Mouse (Mus musculus) limb, embryonic 14.5 days (tissue): ENCODE measurements around the gene Zfp646. TPM values are rescaled to one million over a fixed set of nuclear protein-coding genes. Genes with fewer than 3 reads are reported as not detected.

Experiments
- ATAC-seq: fragments of 200-750 bp; cut with Nextera tagmentation; 2 replicates; pipeline ENCODE4 v1.8.0; 2017; ENCODE audit warnings: low read depth, moderate number of reproducible peaks, moderate TSS enrichment; ENCODE audit not compliant: low FRiP score
- DNase-seq: peaks from one replicate; pipeline ENCODE4 v3.0.0-alpha.2; 2015; ENCODE audit warnings: low spot score
- H3K27ac ChIP-seq: fragments of 300-500 bp; sonication (generic); replicated peaks from 2 replicates; pipeline ENCODE4 v1.5.1; 2014; ENCODE audit warnings: low read depth, mild to moderate bottlenecking, low read length, moderate library complexity, mixed read lengths
- H3K27me3 ChIP-seq: fragments of 300-500 bp; sonication (generic); 2 replicates; pipeline ENCODE4 v1.6.1; 2014; ENCODE audit warnings: low read length, mixed read lengths; ENCODE audit not compliant: control insufficient read depth, insufficient read depth
- H3K36me3 ChIP-seq: fragments of 300-500 bp; sonication (generic); 2 replicates; pipeline ENCODE4 v1.6.1; 2014; ENCODE audit warnings: mild to moderate bottlenecking, low read length, moderate library complexity, mixed read lengths; ENCODE audit not compliant: control insufficient read depth, insufficient read depth
- H3K4me1 ChIP-seq: fragments of 300-500 bp; sonication (generic); 2 replicates; pipeline ENCODE4 v1.6.1; 2014; ENCODE audit warnings: antibody characterized with exemption, low read length, mixed read lengths; ENCODE audit not compliant: control insufficient read depth, insufficient read depth
- H3K4me2 ChIP-seq: fragments of 300-500 bp; sonication (generic); replicated peaks from 2 replicates; pipeline ENCODE4 v1.6.1; 2014; ENCODE audit warnings: low read depth, mild to moderate bottlenecking, low read length, moderate library complexity; ENCODE audit not compliant: severe bottlenecking
- H3K4me3 ChIP-seq: fragments of 300-500 bp; sonication (generic); replicated peaks from 2 replicates; pipeline ENCODE4 v1.5.1; 2014; ENCODE audit warnings: low read length
- H3K9ac ChIP-seq: fragments of 300-500 bp; sonication (generic); 2 replicates; pipeline ENCODE4 v1.6.1; 2014; ENCODE audit warnings: mild to moderate bottlenecking, low read depth, low read length, moderate library complexity; ENCODE audit not compliant: severe bottlenecking
- H3K9me3 ChIP-seq: fragments of 300-500 bp; sonication (generic); 2 replicates; pipeline ENCODE4 v1.6.1; 2016; ENCODE audit warnings: low read length; ENCODE audit not compliant: control insufficient read depth
- POLR2A ChIP-seq: fragments of 200-500 bp; IDR thresholded peaks from 2 replicates; pipeline ENCODE4 v1.8.0; 2012; ENCODE audit warnings: inconsistent platforms, mild to moderate bottlenecking, moderate library complexity, borderline replicate concordance; ENCODE audit not compliant: insufficient read depth, insufficient read length; ENCODE audit errors: extremely low read depth
- WGBS: fragments of 180-500 bp; shearing (Covaris S2); extraction: QIAGEN DNeasy Blood & Tissue Kit; methylation state at CpG from one replicate; pipeline ENCODE4 v1.1.7; 2014; 5-methylcytosine and 5-hydroxymethylcytosine counted together
- polyA plus RNA-seq, 2 experiments: library from polyadenylated mRNA; depleted of rRNA in 1 of 2; stranded (reverse) in 1 of 2; unstranded in 1 of 2; fragments of >200 nt; fragmentation: Nextera tagmentation in 1 of 2; extraction: Ambion mirVana in 1 of 2; gene quantifications; 2 replicates each; pipeline versions ENCODE4 v1.2.1 to v1.2.3; 2012 to 2014

The Zfp646 gene
- polyA plus RNA-seq, 2 experiments, result 12.4 to 19.1 TPM

DNA sequence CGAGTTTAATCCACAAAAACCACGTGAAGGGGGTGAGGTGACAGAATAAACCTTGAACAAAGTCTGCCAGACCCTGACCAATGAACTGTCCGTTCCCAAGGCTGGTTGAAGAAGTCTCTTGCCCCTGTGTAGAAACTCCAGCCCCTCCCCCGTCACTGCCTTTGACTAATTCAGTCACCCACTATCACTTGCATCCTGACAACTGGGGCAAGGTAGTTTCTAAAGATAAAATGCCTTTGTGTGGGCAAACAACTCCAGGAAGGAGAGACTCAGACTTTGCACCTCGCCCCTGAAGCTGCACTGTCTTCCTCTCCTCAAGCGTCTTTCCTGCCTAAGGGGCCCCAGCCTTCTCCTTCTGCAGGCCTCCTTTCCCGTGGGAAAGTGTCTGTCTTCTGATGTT, 24.0 kb downstream of the Zfp646 start:
- 49% methylated on average over 7 of the region's 7 CpGs for WGBS
- Histone ChIP-seq H3K4me3 (no peak overlapping the region), H3K4me1 (peaks cover 5% of the 10 kb centered on the region; the same call in 1 of the 2 replicates), H3K36me3 (peaks cover 1% of the 10 kb centered on the region; the same call in 1 of the 2 replicates), H3K4me2 (no peak overlapping the region), H3K9me3 (no peaks in the 10 kb centered on the region), H3K27me3 (no peaks in the 10 kb centered on the region), H3K9ac (no peak overlapping the region), H3K27ac (no peak overlapping the region)
- TF ChIP-seq POLR2A, result no peak
- ATAC-seq (no peak), DNase-seq (no peak)

DNA sequence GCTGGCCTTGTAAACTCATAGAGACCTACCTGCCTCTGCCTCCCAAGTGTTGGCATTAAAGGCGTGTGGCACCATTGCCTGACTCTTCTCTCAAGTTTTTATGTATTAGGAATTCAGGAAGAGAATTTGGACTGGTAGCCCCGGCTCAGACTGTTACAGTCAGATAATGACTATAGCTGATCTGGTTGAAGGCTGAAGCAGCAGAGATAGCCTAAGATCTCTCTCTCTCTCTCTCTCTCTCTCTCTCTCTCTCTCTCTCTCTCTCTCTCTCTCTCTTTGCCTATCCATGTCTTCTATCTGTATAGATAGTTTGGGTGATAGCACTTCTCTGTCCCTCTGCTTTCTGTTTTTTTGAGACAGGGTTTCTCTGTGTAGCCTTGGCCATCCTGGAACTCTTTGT, 25.8 kb downstream of the Zfp646 start:
- H3K4me1 ChIP-seq, result peaks cover 5% of the 10 kb centered on the region; the same call in 1 of the 2 replicates
- H3K9me3 ChIP-seq, result no peaks in the 10 kb centered on the region
- no peak for DNase-seq
- no peak for TF ChIP-seq POLR2A
- ATAC-seq, result no peak
- no peak overlapping the region for H3K4me2 ChIP-seq
- no peak overlapping the region for H3K27ac ChIP-seq
- no peaks in the 10 kb centered on the region for H3K27me3 ChIP-seq
- peaks cover 19% of the 10 kb centered on the region for H3K36me3 ChIP-seq
- H3K9ac ChIP-seq, result no peak overlapping the region
- WGBS, result 77% methylated on average over 2 of the region's 2 CpGs
- H3K4me3 ChIP-seq, result no peak overlapping the region

DNA sequence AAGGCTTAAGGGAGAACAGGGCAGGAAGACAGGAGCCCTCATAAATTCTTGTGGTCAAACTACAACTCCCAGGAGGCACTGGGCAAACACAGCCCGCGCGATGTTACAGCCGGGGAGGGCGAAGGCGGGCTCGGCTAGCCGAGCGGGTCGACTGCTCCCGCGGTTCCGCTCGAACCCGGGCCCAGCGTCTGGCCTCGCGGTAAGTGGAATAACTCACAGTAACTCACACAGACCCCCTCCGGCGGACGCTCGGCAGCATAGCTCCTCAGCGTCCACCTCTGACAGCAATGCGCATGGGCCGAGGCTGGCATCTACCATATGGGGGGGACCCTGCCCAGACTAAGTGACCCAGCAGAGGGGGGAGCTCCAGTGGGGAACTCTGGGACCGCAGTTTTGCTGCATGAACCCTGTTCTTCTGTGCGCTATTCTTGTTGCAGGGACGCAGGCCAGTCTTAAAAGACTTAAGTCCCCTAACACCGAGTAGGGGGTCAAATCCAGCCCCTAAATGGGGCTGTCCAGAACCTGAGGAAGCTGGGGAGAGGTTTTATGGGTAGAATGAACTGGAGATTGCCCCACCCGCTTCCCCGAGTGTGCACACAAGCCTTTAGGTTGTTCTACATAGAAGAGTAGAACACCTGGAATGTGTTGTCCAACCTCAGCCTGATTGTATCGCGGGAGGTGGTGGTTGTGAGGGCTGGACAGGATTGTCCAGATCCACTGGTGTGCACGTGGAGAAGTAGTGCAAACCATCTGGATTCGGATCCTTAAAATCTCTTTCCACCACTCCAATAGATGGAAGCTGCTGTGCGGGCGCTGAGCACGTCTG, 28.2 kb downstream of the Zfp646 start, which contains the start of gene Bckdk:
TSS of gene Bckdk (plus strand) at position 112 of the 826 bp plus-strand sequence.
- H3K27me3 ChIP-seq, result no peaks in the 10 kb centered on the region
- WGBS, result 5% methylated on average over 38 of the region's 38 CpGs
- H3K4me1 ChIP-seq, result peaks cover 5% of the 10 kb centered on the region; the same call in 1 of the 2 replicates
- H3K9ac ChIP-seq, result peak within 1 kb of the TSS; percentile 80
- DNase-seq (peak; percentile 90), ATAC-seq (peak; percentile 89)
- H3K4me3 ChIP-seq, result peak within 1 kb of the TSS; percentile 78
- peaks cover 43% of the 10 kb centered on the region for H3K36me3 ChIP-seq
- peak within 1 kb of the TSS; percentile 85 for H3K4me2 ChIP-seq
- no peaks in the 10 kb centered on the region for H3K9me3 ChIP-seq
- H3K27ac ChIP-seq, result peak within 1 kb of the TSS; percentile 87
- TF ChIP-seq POLR2A, result peak; percentile 92; the same call in 1 of the 2 replicates

DNA sequence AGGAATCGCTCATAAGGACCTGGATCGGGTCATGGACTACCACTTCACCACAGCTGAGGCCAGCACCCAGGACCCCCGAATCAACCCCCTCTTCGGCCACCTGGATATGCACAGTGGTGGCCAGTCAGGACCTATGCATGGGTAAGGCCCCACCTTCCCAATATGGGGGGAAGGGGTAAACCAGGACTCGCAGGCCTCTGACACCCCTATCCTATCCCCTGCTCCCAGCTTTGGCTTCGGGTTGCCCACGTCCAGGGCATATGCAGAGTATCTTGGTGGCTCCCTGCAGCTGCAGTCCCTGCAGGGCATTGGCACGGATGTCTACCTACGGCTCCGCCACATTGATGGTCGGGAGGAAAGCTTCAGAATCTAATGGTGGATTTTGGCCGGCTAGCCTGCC, 31.9 kb downstream of the Zfp646 start:
- 93% methylated on average over 12 of the region's 12 CpGs for WGBS
- Histone ChIP-seq H3K9ac (no peak overlapping the region), H3K4me1 (peaks cover 7% of the 10 kb centered on the region; the same call in 1 of the 2 replicates), H3K27me3 (no peaks in the 10 kb centered on the region), H3K4me3 (no peak overlapping the region), H3K36me3 (peaks cover 53% of the 10 kb centered on the region), H3K4me2 (no peak overlapping the region), H3K27ac (no peak overlapping the region), H3K9me3 (no peaks in the 10 kb centered on the region)
- no peak for TF ChIP-seq POLR2A
- ATAC-seq, result no peak
- no peak for DNase-seq

DNA sequence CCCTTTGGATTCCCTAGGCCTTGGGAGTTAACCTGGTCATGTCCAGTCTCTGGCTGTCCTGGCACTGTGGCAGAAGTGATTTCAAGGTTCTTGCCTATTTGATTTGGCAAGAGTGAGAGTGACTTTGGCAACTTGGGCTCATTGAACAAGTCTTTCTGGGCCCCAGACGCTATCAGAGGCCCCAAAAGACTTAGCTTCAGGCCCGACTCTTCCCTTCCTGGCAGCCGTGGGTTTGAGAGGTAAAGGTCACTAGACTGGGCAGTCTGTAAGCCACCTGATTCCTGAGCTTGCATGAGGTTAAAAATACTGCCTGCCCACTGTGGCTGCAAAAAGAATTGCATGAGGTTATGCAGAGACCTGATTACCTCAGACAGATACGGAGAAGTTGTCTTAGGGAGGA, 32.6 kb downstream of the Zfp646 start:
- Histone ChIP-seq H3K4me3 (no peak overlapping the region), H3K4me1 (peaks cover 10% of the 10 kb centered on the region; the same call in 1 of the 2 replicates), H3K27ac (no peak overlapping the region), H3K36me3 (peaks cover 53% of the 10 kb centered on the region), H3K9ac (no peak overlapping the region), H3K4me2 (no peak overlapping the region), H3K27me3 (no peaks in the 10 kb centered on the region), H3K9me3 (no peaks in the 10 kb centered on the region)
- TF ChIP-seq POLR2A, result no peak
- no peak for ATAC-seq
- 90% methylated on average over 4 of the region's 4 CpGs for WGBS
- no peak for DNase-seq
